Mouse (Mus musculus): ENCODE results near the gene Epn2.

Epn2 gene

DNA sequence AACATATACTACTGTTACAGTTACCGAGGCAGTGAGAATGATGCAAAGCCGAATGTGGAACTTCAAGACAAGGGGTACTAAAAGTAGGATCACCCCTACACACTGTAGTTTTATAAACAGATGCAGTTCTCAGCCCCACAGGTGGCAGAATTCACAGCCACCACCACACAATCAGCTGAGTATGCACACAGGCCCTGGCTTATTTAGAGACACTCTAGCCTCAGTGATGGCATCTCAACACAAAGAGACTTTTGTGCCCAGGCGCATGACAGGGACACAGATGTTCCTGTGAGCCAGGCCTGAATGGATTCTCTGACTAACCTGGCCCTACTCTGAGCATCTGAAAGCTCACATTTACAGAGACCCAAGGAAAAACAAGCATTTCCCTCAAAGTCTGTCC, 42.1 kb downstream of the Epn2 start:
- DNase-seq (ENCODE audit: low spot score in 2 of 2): peak in 1 of 2 experiments; percentile 51

DNA sequence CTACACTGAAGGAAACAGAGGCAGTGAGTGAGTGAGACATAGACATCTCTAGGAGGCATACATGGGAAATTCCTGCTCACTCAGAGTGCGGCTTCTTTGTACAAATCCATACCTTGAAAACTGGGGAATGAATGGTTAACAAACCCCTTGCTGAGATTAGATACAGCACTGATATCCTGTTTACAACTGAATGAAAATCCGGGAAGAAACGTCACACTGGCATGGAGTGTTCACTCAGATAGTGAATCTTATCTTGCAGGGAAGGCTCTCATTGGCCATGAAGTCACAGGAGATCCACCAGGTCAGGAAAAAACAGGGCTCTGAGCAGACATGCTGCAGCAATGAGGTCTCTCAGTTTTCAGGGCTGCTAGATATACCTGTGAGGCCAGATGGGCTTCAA, 42.5 kb downstream of the Epn2 start:
- no peak for DNase-seq (ENCODE audit: low spot score in 2 of 2)

DNA sequence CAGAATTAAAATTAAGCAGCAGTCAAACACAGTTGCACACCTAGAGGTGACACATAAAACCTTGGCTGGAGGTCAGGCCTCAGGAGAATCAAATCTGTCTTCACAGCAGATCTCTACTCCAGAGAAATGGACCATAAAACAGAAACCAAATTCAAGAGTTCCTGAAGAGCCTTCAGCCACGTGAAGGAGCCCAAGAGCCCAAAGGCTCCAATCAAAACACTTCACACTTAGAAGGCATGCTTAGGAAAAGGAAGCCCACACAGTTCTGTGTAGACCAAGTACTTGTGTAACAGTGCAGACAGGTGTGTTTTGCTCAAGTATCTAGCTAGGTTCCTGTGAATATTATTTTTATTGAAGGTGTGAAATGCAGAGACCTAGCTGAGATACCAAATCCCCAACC, 44.0 kb downstream of the Epn2 start:
- no peak for DNase-seq (ENCODE audit: low spot score in 2 of 2)

DNA sequence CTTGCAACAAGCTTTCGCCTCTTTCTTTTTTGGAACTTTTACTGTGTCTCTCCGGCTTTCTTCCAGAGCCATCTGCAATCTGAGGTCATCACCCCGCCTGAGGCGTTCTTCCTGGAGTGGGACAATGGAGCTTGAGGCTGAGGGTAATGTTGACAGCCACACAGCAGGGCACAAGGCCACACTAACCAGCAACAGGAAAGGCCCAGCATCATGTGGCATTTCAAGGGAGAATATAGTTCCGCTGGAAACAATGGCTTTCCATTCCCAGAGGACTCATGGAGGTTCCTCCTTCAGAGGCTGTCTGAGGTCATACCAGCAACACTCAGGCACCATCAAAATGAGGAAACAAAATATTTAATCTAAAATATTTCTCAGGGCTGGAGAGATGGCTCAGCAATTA, 45.9 kb downstream of the Epn2 start:
- no peak for DNase-seq (ENCODE audit: low spot score in 2 of 2)

DNA sequence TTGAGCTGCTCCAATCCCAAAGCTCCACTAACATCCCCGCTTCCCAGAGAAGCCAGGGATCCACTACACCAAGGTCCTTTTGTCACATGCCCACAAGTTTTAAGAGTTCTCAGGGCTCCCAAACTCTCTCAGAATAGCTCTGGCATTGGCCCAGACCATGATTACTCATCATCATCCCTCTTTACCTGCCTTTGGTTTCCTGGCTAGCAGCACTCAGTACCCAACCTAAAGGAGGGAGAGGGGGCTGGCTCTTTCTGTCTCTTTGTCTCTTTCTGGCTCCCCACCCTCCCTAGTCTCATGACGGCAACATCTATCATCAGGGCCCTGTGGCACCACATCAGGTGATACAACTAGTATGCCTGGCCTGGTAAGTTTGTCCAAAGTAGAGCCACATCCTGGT, 46.7 kb downstream of the Epn2 start:
- no peak for DNase-seq (ENCODE audit: low spot score in 2 of 2)

DNA sequence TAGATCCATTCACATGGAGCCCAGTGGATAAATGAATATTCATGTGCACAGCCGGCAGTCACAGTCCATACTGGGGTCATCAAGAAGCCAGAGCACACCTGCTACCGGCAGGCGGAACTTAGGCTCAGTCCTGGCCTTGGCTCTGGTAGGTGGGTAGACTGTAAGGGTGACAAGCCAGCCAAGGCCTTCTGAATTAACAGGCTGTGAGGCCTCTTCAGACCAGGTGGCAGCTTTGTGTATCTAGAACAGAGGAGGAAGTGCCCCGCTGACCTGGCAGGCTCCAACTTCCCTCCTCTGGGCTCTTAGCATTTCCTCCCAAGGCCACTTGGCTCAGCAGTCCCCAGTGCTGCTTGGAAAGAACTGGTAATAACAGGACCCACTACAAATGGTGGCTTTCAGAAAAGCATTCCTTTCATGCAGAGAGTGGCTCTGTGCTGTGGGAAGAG, 50.2 kb downstream of the Epn2 start:
- peak; percentile 38 to 46 for DNase-seq (ENCODE audit: low spot score in 2 of 2)

DNA sequence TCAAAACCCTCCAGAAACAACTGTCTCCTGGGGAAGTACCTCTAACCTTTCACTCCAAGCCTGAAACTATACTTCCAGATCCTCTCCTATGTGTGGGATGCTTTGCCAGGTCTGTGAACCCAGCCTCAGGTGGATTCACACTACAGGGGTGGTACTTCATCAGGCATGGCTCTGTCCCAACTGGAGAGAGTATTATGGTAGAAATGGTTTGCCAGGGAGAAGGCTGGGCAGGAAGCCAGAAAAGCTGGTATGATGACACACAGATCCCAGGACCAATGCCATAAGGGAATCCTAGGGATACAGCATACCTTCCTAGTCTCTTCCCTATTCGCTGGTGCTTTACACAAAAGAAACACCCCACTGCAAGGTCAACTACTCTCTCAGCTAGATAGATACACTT, 52.6 kb downstream of the Epn2 start:
- DNase-seq (ENCODE audit: low spot score in 2 of 2): no peak

DNA sequence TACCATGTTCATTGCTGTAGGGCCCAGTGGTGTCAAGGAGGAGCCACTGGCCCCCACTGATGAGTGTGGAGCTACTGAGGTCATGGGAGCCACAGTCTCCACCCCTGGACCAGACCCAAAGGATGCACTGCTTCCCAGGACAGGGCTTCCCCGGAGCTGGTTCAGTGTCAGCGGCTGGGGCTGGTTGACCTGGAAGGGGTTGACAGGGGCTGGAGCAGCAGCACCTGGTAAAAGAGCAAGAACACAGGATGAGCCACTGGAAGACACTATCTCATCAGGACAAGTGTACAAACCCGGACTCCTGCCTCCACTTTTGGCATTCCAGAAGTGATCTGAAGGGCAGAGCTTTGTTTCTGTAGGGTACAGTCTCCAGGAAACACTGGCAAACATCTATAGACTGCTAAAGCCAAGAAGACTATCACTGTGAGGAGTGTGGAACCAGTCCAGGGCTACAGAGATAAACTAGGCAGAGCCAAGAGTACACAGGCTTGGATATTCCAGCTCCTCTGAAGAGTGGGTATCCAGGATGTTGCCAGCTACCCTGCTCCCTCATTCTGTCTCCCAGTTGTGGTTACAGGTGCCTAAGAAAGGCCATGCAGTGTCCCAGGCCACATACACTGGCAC, 59.9 kb downstream of the Epn2 start:
- no peak for DNase-seq (ENCODE audit: low spot score in 2 of 2)

DNA sequence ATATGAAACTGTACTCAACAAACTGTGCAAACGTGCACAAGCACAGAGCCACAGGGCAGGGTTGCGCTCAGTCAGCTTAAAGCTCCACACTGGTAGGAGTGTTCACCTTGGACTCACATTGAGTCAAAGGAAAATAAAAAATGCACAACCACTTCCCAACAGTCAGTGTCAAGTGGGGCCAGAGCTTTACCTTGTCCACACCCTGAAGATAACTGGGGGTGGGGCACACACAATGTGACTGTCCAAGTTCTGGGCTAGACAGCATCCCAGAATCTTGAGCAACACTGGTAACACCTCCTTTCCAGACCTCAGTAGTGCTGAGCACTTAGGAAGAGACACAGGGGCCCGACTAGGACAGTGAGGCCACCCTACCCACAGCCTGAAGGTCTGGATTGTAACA, 60.6 kb downstream of the Epn2 start:
- no peak for DNase-seq (ENCODE audit: low spot score in 2 of 2)

DNA sequence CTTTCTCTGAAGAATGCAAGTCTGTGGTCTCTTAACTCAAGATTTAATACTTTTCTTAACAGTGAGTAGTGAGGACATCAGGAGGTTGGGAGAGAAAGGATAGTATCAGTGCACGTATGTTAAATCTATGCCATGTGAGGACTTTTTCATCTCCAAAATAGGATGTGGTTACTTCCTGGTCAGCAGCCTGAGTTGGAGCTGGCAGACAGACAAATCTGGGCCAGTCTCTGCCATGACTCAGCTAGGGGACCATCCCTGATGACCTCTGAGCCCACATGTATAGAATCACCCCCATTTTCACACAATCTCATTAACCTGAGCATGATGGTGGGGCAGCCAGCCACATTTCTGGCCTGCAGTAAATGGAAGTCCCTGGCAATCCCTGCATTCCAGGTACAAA, 61.5 kb downstream of the Epn2 start:
- DNase-seq (ENCODE audit: low spot score in 2 of 2): no peak

DNA sequence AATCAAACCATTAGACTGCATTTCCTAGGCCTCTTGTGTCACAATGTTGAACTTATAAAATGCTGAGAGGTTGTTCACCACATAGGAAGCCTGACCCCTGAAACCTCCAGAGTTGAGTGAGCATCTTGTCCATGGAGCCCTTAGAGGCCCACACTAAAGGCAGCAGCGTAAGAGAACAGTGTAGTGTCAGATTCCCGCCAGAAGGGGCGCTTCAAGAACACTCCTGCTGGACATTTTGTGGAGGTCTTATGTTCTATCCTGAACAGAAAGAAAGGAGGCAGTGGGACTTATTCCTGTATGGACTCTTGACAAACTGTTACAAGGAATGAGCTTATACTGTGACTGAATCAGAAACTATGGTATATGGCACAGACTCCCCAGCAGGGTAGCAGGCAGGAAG, 64.5 kb downstream of the Epn2 start:
- DNase-seq (ENCODE audit: low spot score in 2 of 2): no peak

DNA sequence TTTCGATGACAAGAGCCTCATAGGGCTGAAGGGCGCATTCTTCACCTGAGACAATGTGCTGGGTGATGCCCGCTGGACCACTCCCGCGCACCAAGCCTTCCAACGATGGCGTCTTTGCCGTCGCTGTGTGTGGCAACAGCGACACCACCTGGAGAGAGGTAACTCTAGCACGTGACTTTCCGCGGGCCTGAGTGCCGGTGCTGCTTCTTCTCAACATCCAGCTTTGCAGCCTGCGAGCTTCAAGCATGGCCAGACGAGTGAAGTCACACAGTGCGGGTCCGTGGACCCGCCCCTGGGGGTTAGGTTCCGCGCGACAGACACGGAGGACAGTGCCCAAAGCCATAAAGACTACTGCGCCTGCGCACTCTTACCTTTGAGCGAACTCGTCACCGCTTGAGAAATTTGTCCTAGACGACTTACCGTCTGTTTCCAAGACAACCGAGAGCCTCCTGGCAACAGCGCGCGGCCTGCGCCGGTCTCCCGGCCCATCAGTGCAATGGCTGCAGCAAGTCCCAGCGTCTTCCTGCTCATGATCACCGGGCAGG, 74.7 kb downstream of the Epn2 start, which contains the start of gene B9d1:
TSS of gene B9d1 (plus strand) at position 432 of the 545 bp plus-strand sequence.
- peak; percentile 95 to 96 for DNase-seq (ENCODE audit: low spot score in 2 of 2)

DNA sequence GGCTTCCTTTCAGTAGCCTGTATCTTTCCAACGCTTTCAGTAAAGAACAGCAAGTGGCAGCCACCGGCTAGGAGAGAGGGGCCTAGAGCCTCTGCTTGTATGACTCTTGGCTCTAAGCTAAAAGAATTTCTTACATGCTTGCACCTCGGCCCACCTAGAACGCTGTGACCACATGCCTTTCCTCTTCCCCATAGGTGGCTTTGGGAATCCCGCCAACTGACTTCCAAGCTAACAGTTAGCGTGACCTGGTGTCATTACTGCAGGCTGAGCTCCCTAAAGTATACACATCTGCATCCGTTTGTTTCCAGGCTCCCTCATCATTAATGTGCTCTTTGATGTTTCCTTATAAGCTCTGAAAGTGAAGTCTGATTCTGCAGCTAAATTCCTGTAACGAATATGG, 75.6 kb downstream of the Epn2 start:
- DNase-seq (ENCODE audit: low spot score in 2 of 2): no peak

DNA sequence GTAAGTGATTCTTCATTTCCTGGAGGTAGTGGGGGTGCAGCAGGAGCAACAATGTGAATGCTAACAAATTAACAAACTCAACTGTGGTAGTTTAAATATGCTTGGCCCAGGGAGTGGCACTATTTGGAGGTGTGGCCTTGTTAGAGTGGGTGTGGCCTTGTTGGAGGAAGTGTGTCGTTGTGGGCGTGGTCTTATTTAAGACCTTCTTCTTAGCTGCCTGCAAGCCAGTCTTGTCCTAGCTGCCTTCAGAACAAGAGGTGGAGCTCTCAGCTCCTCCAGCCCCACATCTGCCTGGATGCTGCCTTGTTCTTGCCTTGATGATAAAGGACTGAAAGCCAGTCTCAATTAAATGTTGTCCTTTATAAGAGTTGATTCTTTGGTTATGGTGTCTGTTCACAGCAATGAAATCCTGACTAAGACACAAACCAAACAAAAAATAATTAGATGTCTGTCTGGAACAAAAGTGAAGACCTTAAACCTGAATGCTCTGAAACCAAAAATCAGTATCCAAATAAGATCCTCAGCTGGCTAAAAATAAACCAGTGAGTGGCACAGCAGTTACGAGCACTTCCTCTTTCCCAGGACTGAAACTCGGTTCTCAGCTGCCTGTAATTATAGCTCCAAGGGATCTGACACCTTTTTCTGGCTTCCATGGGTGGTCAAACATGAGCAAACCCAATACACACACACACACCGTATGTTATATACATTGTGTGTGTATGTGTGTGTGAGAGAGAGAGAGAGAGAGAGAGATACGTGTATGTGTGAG, 80.6 kb downstream of the Epn2 start:
- DNase-seq (ENCODE audit: low spot score in 2 of 2): no peak

DNA sequence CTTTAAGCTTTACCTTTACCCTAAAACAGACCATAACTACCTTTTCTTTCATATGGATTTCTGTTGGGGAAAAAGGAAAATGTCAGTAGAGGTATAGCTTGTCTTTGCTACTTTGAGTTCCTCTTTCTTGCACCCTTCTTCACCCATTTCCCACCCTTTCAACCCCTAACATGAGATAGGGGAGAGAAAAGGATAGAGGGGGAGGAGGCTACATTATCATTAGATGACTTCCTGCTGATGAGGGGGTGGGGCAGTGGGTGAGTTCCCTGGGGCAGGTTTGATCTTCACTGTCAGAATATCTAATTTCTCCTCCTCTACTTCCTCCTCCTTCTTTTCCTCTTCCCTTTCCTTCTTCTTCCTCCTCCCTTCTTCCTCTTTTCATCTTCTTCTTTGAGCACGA, 82.0 kb downstream of the Epn2 start:
- DNase-seq (ENCODE audit: low spot score in 2 of 2): no peak

DNA sequence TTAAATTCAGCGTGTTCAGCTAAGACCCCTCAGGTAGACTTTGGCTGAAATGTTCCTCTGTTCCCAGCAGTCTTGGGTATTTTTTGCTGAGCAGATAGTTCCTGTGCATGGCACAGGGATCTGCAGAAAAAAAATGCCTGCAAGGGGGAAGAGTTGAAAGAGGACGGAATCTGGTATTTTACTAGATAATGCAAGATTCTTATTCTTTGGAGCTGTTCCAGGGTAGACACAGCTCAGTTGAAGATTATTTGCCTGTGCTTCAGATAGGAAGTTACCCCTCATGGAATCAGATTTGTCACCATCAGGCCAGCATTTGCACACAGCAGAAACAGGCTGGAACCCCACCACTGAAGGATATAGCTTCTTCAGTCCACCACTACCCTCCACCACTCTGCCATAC, 84.0 kb downstream of the Epn2 start:
- DNase-seq (ENCODE audit: low spot score in 2 of 2): no peak

DNA sequence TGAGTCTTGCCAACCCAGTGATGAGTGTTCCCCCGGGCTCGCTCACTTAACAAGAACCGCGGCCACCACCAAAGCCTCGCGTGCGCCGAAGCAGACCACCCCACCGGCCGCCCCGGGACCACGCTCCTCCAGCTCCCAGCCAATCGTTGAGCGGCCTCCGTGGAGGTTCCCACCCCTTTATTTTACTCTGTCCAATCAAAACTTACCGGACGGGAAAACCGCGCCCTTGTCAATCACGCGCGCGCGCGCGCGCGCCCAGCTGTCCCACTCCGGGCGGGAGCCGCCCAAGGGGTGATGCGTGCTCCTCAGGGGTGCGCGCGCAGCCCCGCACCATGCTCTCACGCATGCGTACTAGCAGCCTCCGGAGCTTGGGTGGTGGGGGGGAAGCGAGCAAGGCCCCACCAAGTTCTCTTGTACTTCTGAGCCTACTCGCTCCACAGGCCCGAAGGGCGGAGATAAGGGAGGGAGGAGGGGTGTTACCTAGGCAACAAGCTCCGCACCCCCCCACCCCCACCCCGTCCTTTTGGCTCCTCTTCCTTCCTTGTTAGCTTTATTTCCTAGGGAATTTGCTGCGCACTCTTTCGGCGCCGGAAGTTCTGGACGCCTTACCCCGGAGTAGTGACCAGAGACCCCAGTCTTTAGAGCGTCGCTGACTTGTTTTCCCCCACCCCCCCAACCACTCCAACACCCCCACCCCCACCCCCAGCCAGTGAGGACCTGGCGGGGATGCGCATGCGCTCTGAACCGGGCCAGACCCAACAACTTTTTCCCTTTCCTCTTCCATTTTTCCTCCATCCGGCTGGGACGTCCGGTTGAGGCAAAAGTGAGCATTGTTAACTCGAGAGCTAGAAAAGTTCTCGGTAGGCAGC, 85.1 kb downstream of the Epn2 start, which contains the start of gene Mapk7:
TSS of gene Mapk7 (minus strand) at position 278 of the 869 bp plus-strand sequence.
- peak; percentile 95 to 96 for DNase-seq (ENCODE audit: low spot score in 2 of 2)

DNA sequence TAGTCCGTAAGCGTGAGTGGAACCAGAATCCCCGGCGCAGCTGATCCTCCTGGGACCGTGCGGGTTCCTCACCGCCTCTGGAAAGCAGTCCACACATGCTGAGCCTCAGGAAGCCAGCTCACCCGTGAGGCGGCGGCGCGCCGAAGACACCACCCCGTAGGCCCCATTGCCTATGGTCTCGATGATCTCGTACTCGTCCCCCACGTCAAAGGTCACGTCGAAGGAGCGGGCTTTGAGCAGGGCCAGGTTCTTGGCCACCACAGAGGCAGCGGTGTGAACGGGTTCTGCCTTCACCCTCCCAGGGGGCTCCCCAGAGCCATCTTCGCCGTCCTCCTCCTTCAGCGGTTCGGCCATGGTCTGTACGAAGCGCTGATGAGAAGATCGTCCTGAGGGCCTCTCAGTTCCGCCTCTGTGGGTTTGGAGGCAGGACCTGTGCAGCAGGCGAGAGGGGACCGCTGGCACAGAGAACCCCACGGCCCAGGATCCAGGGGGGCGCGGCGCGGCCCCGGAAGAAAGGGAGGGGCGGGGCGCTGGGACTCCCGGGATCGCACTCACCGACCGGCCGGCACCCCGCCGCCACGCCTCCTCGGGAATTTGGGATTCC, 85.9 kb downstream of the Epn2 start:
- DNase-seq (ENCODE audit: low spot score in 2 of 2): no peak

DNA sequence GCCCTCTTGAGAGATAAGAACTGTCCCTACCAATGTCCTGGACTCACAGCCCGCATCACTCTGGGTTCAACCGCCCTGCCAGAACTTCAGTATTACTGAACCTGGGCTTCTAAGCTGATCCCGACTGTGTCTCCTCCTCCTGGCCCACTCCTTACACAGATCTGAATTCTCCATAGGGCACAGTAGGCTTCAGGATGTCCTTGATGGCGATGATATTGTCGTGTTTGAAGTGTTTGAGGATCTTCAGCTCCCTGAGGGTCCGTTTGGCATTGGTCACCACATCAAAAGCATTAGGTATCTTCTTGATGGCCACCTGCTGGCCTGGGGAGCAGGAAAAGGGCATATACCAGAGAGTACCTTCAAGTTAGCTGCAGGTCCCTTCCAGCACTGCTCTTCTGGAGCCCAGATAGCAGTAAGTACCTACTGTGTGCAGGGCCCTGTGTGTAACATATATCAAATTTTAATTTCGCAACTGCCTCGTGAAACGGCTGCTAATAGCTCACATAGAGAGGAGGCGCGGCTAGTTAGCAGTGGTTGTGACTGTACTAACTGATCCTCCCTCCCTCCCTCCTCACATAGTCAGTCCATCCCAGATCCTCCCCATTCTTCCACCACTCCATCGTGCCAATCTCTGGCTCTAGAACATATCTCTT, 86.6 kb downstream of the Epn2 start:
- DNase-seq (ENCODE audit: low spot score in 2 of 2): no peak

DNA sequence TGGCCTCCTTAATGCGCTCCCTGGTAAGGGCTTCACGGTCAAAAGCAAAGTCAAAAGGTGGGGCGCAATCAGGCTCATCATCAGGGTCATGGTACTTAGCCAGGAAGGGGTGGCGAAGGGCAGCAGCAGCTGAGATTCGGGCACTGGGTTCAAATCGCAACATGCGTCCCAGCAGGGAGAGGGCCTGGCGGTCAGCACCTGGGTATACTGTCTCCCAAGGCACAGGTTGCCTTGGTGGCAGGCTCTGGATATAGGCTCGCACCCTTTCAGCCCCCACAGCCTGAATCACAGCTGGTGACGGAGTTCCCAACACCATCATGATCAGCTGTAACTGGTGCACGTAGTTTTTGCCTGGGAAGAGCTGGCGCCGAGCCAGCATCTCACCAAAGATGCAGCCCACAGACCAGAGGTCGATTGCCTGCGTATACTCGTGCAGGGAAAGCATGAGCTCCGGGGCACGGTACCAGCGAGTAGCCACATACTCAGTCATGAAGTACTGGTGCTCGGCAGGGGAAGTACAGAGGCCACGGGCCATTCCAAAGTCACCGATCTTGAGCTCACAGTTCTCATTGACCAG, 88.5 kb downstream of the Epn2 start:
- no peak for DNase-seq (ENCODE audit: low spot score in 2 of 2)

DNA sequence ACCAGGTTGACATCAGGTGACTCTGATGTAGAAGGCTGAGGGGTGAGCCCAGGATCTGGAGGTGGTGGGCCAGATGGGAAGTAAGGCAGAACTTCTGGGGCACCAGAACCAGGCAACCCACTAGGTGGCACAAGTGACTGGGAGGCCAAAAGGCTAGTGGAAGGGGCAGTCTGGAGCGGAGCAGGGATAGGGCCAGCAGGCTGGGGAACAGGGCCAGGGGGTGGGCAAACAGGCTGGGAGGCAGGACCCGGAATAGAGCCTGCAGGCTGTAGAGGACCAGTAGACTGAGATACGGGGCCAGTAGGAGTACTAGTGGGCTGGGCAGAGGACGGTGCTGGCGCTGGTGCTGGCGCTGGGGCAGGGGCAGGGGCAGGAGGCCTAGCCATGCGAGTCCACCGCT, 89.6 kb downstream of the Epn2 start:
- no peak for DNase-seq (ENCODE audit: low spot score in 2 of 2)

All from frontal cortex, postnatal 10 days (tissue).